Comparison of ENCODE assay signal across 9 mouse cellular contexts in the genomic region with DNA sequence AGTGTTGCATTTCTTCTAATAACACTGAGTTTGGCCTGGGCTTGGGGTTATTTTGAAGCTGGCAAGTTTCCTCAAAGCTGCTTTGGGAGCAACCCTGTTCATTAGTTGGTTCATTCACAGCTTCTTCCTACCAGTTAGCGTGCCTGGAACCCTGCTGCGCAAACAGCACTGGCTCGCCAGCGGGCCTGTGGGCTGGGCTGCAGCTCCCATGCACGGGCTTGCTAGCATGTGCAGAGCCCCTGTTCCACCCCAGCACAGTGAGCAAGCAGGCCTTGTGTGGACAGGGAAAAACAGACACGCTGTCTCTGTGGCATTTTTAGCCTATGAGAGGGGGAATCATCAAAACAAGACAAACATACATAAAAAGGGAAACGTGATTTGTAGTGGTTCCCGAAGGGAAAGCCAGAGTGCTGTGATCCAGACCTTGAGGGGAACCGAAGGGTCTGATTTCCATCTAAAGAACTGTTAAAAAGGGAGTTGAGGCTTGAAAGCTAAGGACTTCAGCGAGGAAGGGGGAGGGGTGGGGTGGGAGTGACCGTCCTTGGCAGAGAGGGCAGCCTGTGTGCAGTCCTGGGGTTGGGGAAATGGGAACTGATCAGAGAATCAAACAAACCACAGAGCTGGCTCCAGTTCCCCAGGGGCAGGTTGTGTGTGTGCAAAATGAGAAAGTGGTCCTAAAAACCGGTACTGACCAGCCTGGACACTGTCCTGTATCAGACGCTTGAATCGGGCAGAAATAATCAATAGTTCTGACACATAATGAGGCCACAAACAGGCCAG.
DNase-seq lines count a peak whose midpoint lies in the region.
"Had no signal": no experiment of that assay in that cellular context is flagged by ENCODE, and none has a peak within 500 bp of the region (broad histone marks: within the 10 kb centered on the region; RNA-seq: fewer than 3 reads in every experiment).

No protein-coding gene starts in this region.

- H3K9me3 ChIP-seq in embryonic facial prominence, embryonic 10.5 days, result peaks cover 6% of the 10 kb centered on the region; the same call in 1 of the 2 replicates

- DNase-seq in heart, adult 11 months, result peak; percentile 94
- no peak for DNase-seq in heart, postnatal 4 days
- DNase-seq in Muller cell, postnatal 12 days (ENCODE audit: inconsistent ontology term), result peak; percentile 62
- DNase-seq in embryonic facial prominence, embryonic 10.5 days (ENCODE audit: low spot score), result peak; percentile 34
- peak; percentile 26 to 31 for DNase-seq in layer of hippocampus, postnatal 36 days
- peak; percentile 42 to 47 for DNase-seq in right cerebral cortex, postnatal 10 days (ENCODE audit: low spot score in 2 of 2)
- no peak for DNase-seq in cerebellum, adult 11-12 months
- DNase-seq in spleen, postnatal 10 days (ENCODE audit: low spot score in 2 of 2), result no peak
- DNase-seq: lung, embryonic 14.5 days had no signal

- H3K36me3 ChIP-seq in embryonic facial prominence, embryonic 10.5 days (replicated peaks), result no peaks in the 10 kb centered on the region

- peaks cover 11% of the 10 kb centered on the region for H3K4me1 ChIP-seq in embryonic facial prominence, embryonic 10.5 days

- H3K27ac ChIP-seq in embryonic facial prominence, embryonic 10.5 days (replicated peaks), result peak overlapping the region; percentile 68; the same call in 1 of the 2 replicates

- H3K4me3 ChIP-seq in embryonic facial prominence, embryonic 10.5 days, result no peak overlapping the region

- 43% methylated on average over 14 of the region's 14 CpGs for WGBS in embryonic facial prominence, embryonic 10.5 days

- H3K27me3 ChIP-seq in embryonic facial prominence, embryonic 10.5 days (replicated peaks; ENCODE audit: low read depth, poor library complexity, severe bottlenecking), result no peaks in the 10 kb centered on the region

Comparison
In these comparisons a context has a peak if more than half of its experiments do, and no peak if none do; other contexts are left out.
1. DNase-seq: peak in heart, adult 11 months (single experiment), Muller cell, postnatal 12 days (single experiment), embryonic facial prominence, embryonic 10.5 days (single experiment), layer of hippocampus, postnatal 36 days (2 of 2) and right cerebral cortex, postnatal 10 days (2 of 2); none in heart, postnatal 4 days (single experiment), cerebellum, adult 11-12 months (single experiment) and spleen, postnatal 10 days (0 of 2).